Mouse (Mus musculus): ENCODE results near the gene Gm49673. TPM values are rescaled to one million over a fixed set of nuclear protein-coding genes. Genes with fewer than 3 reads are reported as not detected.
"Not testable (repeated sequence)": the region's sequence is repeated elsewhere in the genome, so short reads cannot be mapped to it uniquely, and the experiment has no call there.

The Gm49673 gene
- polyA plus RNA-seq, 1 experiment from 2014 or later, result 0.12 TPM

GRCm38 (mm10) chr17:8146931-8147330 is 657 bp downstream of the Gm49673 start:
- 11% methylated on average over 4 of the region's 5 CpGs for WGBS
- H3K9ac ChIP-seq (ENCODE audit: low read length), result not testable (repeated sequence)

GRCm38 (mm10) chr17:8143802-8144673 is 3.5 kb downstream of the Gm49673 start:
- not testable (repeated sequence) for H3K9me3 ChIP-seq (ENCODE audit: control insufficient read depth, low read length)

More at GRCm38 (mm10) chr17:8146931-8147330, 657 bp downstream of the Gm49673 start:
- not testable (repeated sequence) for H3K27me3 ChIP-seq (ENCODE audit: control insufficient read depth, insufficient read depth, low read length); H3K4me1 ChIP-seq (ENCODE audit: control insufficient read depth, insufficient read depth, low read length); DNase-seq (ENCODE audit: low spot score); H3K36me3 ChIP-seq (ENCODE audit: control insufficient read depth, insufficient read depth, low read length); H3K9me3 ChIP-seq (ENCODE audit: control insufficient read depth, low read length); ATAC-seq (ENCODE audit: insufficient read depth, low FRiP score, low TSS enrichment); H3K27ac ChIP-seq (ENCODE audit: low read depth, low read length)
- Histone ChIP-seq H3K4me2 (ENCODE audit: low read depth) (peak overlapping the region; percentile 40), H3K4me3 (ENCODE audit: low read depth, low read length) (peak overlapping the region; percentile 46)

GRCm38 (mm10) chr17:8140210-8140609 is 7.4 kb downstream of the Gm49673 start:
- H3K27me3 ChIP-seq (ENCODE audit: control insufficient read depth, insufficient read depth, low read length); H3K36me3 ChIP-seq (ENCODE audit: control insufficient read depth, insufficient read depth, low read length); ATAC-seq (ENCODE audit: insufficient read depth, low FRiP score, low TSS enrichment); H3K4me1 ChIP-seq (ENCODE audit: control insufficient read depth, insufficient read depth, low read length); DNase-seq (ENCODE audit: low spot score); H3K9me3 ChIP-seq (ENCODE audit: control insufficient read depth, low read length); H3K27ac ChIP-seq (ENCODE audit: low read depth, low read length); H3K4me3 ChIP-seq (ENCODE audit: low read depth, low read length); H3K4me2 ChIP-seq (ENCODE audit: low read depth); H3K9ac ChIP-seq (ENCODE audit: low read length): not testable (repeated sequence)
- 90% methylated on average over 3 of the region's 3 CpGs for WGBS

More at GRCm38 (mm10) chr17:8143802-8144673, 3.5 kb downstream of the Gm49673 start:
- H3K27me3 ChIP-seq (ENCODE audit: control insufficient read depth, insufficient read depth, low read length); H3K27ac ChIP-seq (ENCODE audit: low read depth, low read length); H3K4me1 ChIP-seq (ENCODE audit: control insufficient read depth, insufficient read depth, low read length); H3K9ac ChIP-seq (ENCODE audit: low read length); H3K4me2 ChIP-seq (ENCODE audit: low read depth); ATAC-seq (ENCODE audit: insufficient read depth, low FRiP score, low TSS enrichment); DNase-seq (ENCODE audit: low spot score); H3K36me3 ChIP-seq (ENCODE audit: control insufficient read depth, insufficient read depth, low read length); H3K4me3 ChIP-seq (ENCODE audit: low read depth, low read length): not testable (repeated sequence)
- WGBS, result 74% methylated on average over 10 of the region's 14 CpGs

- 96% methylated on average over 5 of the region's 5 CpGs for WGBS
- H3K27ac ChIP-seq (ENCODE audit: low read depth, low read length); DNase-seq (ENCODE audit: low spot score); ATAC-seq (ENCODE audit: insufficient read depth, low FRiP score, low TSS enrichment); H3K4me2 ChIP-seq (ENCODE audit: low read depth); H3K4me1 ChIP-seq (ENCODE audit: control insufficient read depth, insufficient read depth, low read length); H3K4me3 ChIP-seq (ENCODE audit: low read depth, low read length); H3K9me3 ChIP-seq (ENCODE audit: control insufficient read depth, low read length); H3K36me3 ChIP-seq (ENCODE audit: control insufficient read depth, insufficient read depth, low read length); H3K9ac ChIP-seq (ENCODE audit: low read length); H3K27me3 ChIP-seq (ENCODE audit: control insufficient read depth, insufficient read depth, low read length): not testable (repeated sequence)
Measured at GRCm38 (mm10) chr17:8138116-8138515, 9.5 kb downstream of the Gm49673 start.

GRCm38 (mm10) chr17:8130849-8131248 is 16.7 kb downstream of the Gm49673 start:
- not testable (repeated sequence) for H3K4me2 ChIP-seq (ENCODE audit: low read depth); ATAC-seq (ENCODE audit: insufficient read depth, low FRiP score, low TSS enrichment); H3K4me1 ChIP-seq (ENCODE audit: control insufficient read depth, insufficient read depth, low read length); H3K27me3 ChIP-seq (ENCODE audit: control insufficient read depth, insufficient read depth, low read length); H3K4me3 ChIP-seq (ENCODE audit: low read depth, low read length); H3K9ac ChIP-seq (ENCODE audit: low read length); DNase-seq (ENCODE audit: low spot score); H3K9me3 ChIP-seq (ENCODE audit: control insufficient read depth, low read length); H3K36me3 ChIP-seq (ENCODE audit: control insufficient read depth, insufficient read depth, low read length); H3K27ac ChIP-seq (ENCODE audit: low read depth, low read length)
- no CpG with 5 or more reads among the region's 6 CpGs for WGBS

GRCm38 (mm10) chr17:8129578-8129977 is 18.0 kb downstream of the Gm49673 start:
- H3K9ac ChIP-seq (ENCODE audit: low read length); H3K4me1 ChIP-seq (ENCODE audit: control insufficient read depth, insufficient read depth, low read length); H3K36me3 ChIP-seq (ENCODE audit: control insufficient read depth, insufficient read depth, low read length); H3K27ac ChIP-seq (ENCODE audit: low read depth, low read length); ATAC-seq (ENCODE audit: insufficient read depth, low FRiP score, low TSS enrichment); H3K4me2 ChIP-seq (ENCODE audit: low read depth); H3K27me3 ChIP-seq (ENCODE audit: control insufficient read depth, insufficient read depth, low read length); H3K4me3 ChIP-seq (ENCODE audit: low read depth, low read length); H3K9me3 ChIP-seq (ENCODE audit: control insufficient read depth, low read length); DNase-seq (ENCODE audit: low spot score): not testable (repeated sequence)
- WGBS, result 94% methylated on average over 9 of the region's 9 CpGs

- not testable (repeated sequence) for ATAC-seq (ENCODE audit: insufficient read depth, low FRiP score, low TSS enrichment); H3K27ac ChIP-seq (ENCODE audit: low read depth, low read length); H3K36me3 ChIP-seq (ENCODE audit: control insufficient read depth, insufficient read depth, low read length); H3K4me1 ChIP-seq (ENCODE audit: control insufficient read depth, insufficient read depth, low read length); H3K9ac ChIP-seq (ENCODE audit: low read length); DNase-seq (ENCODE audit: low spot score); H3K4me2 ChIP-seq (ENCODE audit: low read depth); H3K27me3 ChIP-seq (ENCODE audit: control insufficient read depth, insufficient read depth, low read length); H3K9me3 ChIP-seq (ENCODE audit: control insufficient read depth, low read length); H3K4me3 ChIP-seq (ENCODE audit: low read depth, low read length)
- 86% methylated on average over 1 of the region's 7 CpGs for WGBS
Measured at GRCm38 (mm10) chr17:8128326-8128993, 19.1 kb downstream of the Gm49673 start.

GRCm38 (mm10) chr17:8124586-8124985 is 23.0 kb downstream of the Gm49673 start:
- H3K4me3 ChIP-seq (ENCODE audit: low read depth, low read length); H3K27me3 ChIP-seq (ENCODE audit: control insufficient read depth, insufficient read depth, low read length); H3K36me3 ChIP-seq (ENCODE audit: control insufficient read depth, insufficient read depth, low read length); H3K27ac ChIP-seq (ENCODE audit: low read depth, low read length); H3K9ac ChIP-seq (ENCODE audit: low read length); H3K9me3 ChIP-seq (ENCODE audit: control insufficient read depth, low read length); H3K4me2 ChIP-seq (ENCODE audit: low read depth); DNase-seq (ENCODE audit: low spot score); H3K4me1 ChIP-seq (ENCODE audit: control insufficient read depth, insufficient read depth, low read length); ATAC-seq (ENCODE audit: insufficient read depth, low FRiP score, low TSS enrichment): not testable (repeated sequence)
- no CpG with 5 or more reads among the region's 6 CpGs for WGBS
